Mouse (Mus musculus) thymus, adult 2 months (tissue): ENCODE measurements around the gene Clec3a.

ENCODE experiments used
- CTCF ChIP-seq: fragments of 200-500 bp; IDR thresholded peaks from 2 replicates; pipeline ENCODE4 v1.5.1; 2012; ENCODE audit warnings: mild to moderate bottlenecking, control low read depth, low read length, moderate library complexity, borderline replicate concordance; ENCODE audit not compliant: control insufficient read depth, poor library complexity, insufficient read depth; ENCODE audit errors: extremely low read depth
- POLR2A ChIP-seq: fragments of 200-500 bp; IDR thresholded peaks from 2 replicates; pipeline ENCODE4 v1.6.1; 2012; ENCODE audit warnings: mild to moderate bottlenecking, low read length, control low read depth, moderate library complexity; ENCODE audit not compliant: control insufficient read depth, poor library complexity, insufficient read depth; ENCODE audit errors: extremely low read depth

DNA sequence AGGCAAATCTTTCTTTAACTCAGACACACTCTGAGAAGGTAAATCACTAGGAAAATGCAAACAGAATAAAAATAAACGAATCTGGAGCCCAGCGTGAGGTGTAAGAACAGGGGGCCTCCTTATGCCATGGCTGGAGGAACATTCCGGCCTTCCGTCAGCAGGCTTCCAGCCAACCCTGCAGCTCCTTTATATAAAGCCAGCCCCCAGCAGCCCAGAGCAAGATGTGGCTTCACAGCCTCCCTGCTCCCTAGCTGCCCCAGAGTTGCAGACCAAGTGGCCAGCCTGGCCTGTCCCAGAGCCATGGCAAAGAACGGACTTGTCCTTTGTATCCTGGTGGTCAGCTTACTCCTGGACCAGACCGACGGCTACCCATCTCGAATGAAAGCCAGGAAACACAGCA, at the start of gene Clec3a:
- TF ChIP-seq POLR2A (no peak), CTCF (no peak)
